Mouse (Mus musculus): ENCODE results near the gene Surf2.
A peak's percentile ranks its signal among the peaks of the same experiment; 100 is the strongest.

Gene Surf2

GRCm38 (mm10) chr2:26910994-26911765, 5.0 kb upstream of the Surf2 start:
- Histone ChIP-seq H3K36me3 (ENCODE audit: insufficient read depth, low read length) (peaks cover 72% of the 10 kb centered on the region), H3K4me1 (replicated peaks; ENCODE audit: low read depth, low read length) (peaks cover 58% of the 10 kb centered on the region), H3K27me3 (ENCODE audit: insufficient read depth, low read length) (no peaks in the 10 kb centered on the region), H3K4me3 (replicated peaks; ENCODE audit: low read length) (peak overlapping the region; percentile 99), H3K9me3 (ENCODE audit: low read length) (peaks cover 41% of the 10 kb centered on the region)
- TF ChIP-seq POU5F1 (IDR thresholded peaks at IDR 0.05; ENCODE audit: borderline replicate concordance, low read length): no peak
- no peak for TF ChIP-seq NANOG (IDR thresholded peaks at IDR 0.05; ENCODE audit: borderline replicate concordance, low read length)
- TF ChIP-seq CTCF (conservative IDR thresholded peaks at IDR 0.05; ENCODE audit: low read length): no peak

GRCm38 (mm10) chr2:26912253-26912770, 3.9 kb upstream of the Surf2 start:
- Histone ChIP-seq H3K36me3 (ENCODE audit: insufficient read depth, low read length) (peaks cover 67% of the 10 kb centered on the region), H3K27me3 (ENCODE audit: insufficient read depth, low read length) (no peaks in the 10 kb centered on the region), H3K4me3 (replicated peaks; ENCODE audit: low read length) (peak overlapping the region; percentile 99), H3K4me1 (replicated peaks; ENCODE audit: low read depth, low read length) (peaks cover 63% of the 10 kb centered on the region), H3K9me3 (ENCODE audit: low read length) (peaks cover 41% of the 10 kb centered on the region)
- TF ChIP-seq NANOG (IDR thresholded peaks at IDR 0.05; ENCODE audit: borderline replicate concordance, low read length) (no peak), POU5F1 (IDR thresholded peaks at IDR 0.05; ENCODE audit: borderline replicate concordance, low read length) (no peak), CTCF (conservative IDR thresholded peaks at IDR 0.05; ENCODE audit: low read length) (no peak)

GRCm38 (mm10) chr2:26913416-26914147, 2.6 kb upstream of the Surf2 start:
- H3K27me3 ChIP-seq (ENCODE audit: insufficient read depth, low read length): no peaks in the 10 kb centered on the region

GRCm38 (mm10) chr2:26914148-26914941, 1.8 kb upstream of the Surf2 start:
- Histone ChIP-seq H3K4me3 (replicated peaks; ENCODE audit: low read length) (peak overlapping the region; percentile 99), H3K36me3 (ENCODE audit: insufficient read depth, low read length) (peaks cover 69% of the 10 kb centered on the region), H3K27me3 (ENCODE audit: insufficient read depth, low read length) (no peaks in the 10 kb centered on the region), H3K4me1 (replicated peaks; ENCODE audit: low read depth, low read length) (peaks cover 62% of the 10 kb centered on the region), H3K9me3 (ENCODE audit: low read length) (peaks cover 41% of the 10 kb centered on the region)
- TF ChIP-seq CTCF (conservative IDR thresholded peaks at IDR 0.05; ENCODE audit: low read length) (no peak), NANOG (IDR thresholded peaks at IDR 0.05; ENCODE audit: borderline replicate concordance, low read length) (no peak), POU5F1 (IDR thresholded peaks at IDR 0.05; ENCODE audit: borderline replicate concordance, low read length) (no peak)

More at GRCm38 (mm10) chr2:26913416-26914147, 2.6 kb upstream of the Surf2 start:
- H3K4me3 ChIP-seq (replicated peaks; ENCODE audit: low read length): peak overlapping the region; percentile 99
- H3K36me3 ChIP-seq (ENCODE audit: insufficient read depth, low read length): peaks cover 67% of the 10 kb centered on the region
- peaks cover 63% of the 10 kb centered on the region for H3K4me1 ChIP-seq (replicated peaks; ENCODE audit: low read depth, low read length)
- H3K9me3 ChIP-seq (ENCODE audit: low read length): peaks cover 41% of the 10 kb centered on the region
- TF ChIP-seq POU5F1 (IDR thresholded peaks at IDR 0.05; ENCODE audit: borderline replicate concordance, low read length) (no peak), NANOG (IDR thresholded peaks at IDR 0.05; ENCODE audit: borderline replicate concordance, low read length) (no peak), CTCF (conservative IDR thresholded peaks at IDR 0.05; ENCODE audit: low read length) (no peak)

GRCm38 (mm10) chr2:26916738-26917137, 571 bp downstream of the Surf2 start:
- TF ChIP-seq CTCF (conservative IDR thresholded peaks at IDR 0.05; ENCODE audit: low read length): no peak
- TF ChIP-seq POU5F1 (IDR thresholded peaks at IDR 0.05; ENCODE audit: borderline replicate concordance, low read length): no peak
- no peak for TF ChIP-seq NANOG (IDR thresholded peaks at IDR 0.05; ENCODE audit: borderline replicate concordance, low read length)
- H3K36me3 ChIP-seq (ENCODE audit: insufficient read depth, low read length): peaks cover 83% of the 10 kb centered on the region
- peaks cover 68% of the 10 kb centered on the region for H3K4me1 ChIP-seq (replicated peaks; ENCODE audit: low read depth, low read length)
- H3K9me3 ChIP-seq (ENCODE audit: low read length): peaks cover 35% of the 10 kb centered on the region
- H3K27me3 ChIP-seq (ENCODE audit: insufficient read depth, low read length): no peaks in the 10 kb centered on the region
- peak overlapping the region; percentile 92 for H3K4me3 ChIP-seq (replicated peaks; ENCODE audit: low read length)

- peaks cover 83% of the 10 kb centered on the region for H3K36me3 ChIP-seq (ENCODE audit: insufficient read depth, low read length)
- H3K4me3 ChIP-seq (replicated peaks; ENCODE audit: low read length): no peak overlapping the region
- TF ChIP-seq NANOG (IDR thresholded peaks at IDR 0.05; ENCODE audit: borderline replicate concordance, low read length) (no peak), CTCF (conservative IDR thresholded peaks at IDR 0.05; ENCODE audit: low read length) (no peak), POU5F1 (IDR thresholded peaks at IDR 0.05; ENCODE audit: borderline replicate concordance, low read length) (no peak)
- H3K4me1 ChIP-seq (replicated peaks; ENCODE audit: low read depth, low read length): peaks cover 55% of the 10 kb centered on the region
- peaks cover 9% of the 10 kb centered on the region; the same call in 1 of the 2 replicates for H3K9me3 ChIP-seq (ENCODE audit: low read length)
- no peaks in the 10 kb centered on the region for H3K27me3 ChIP-seq (ENCODE audit: insufficient read depth, low read length)
Observed at GRCm38 (mm10) chr2:26919684-26920083, 3.5 kb downstream of the Surf2 start.

- no peak for TF ChIP-seq POU5F1 (IDR thresholded peaks at IDR 0.05; ENCODE audit: borderline replicate concordance, low read length)
- TF ChIP-seq CTCF (conservative IDR thresholded peaks at IDR 0.05; ENCODE audit: low read length): no peak
- no peak for TF ChIP-seq NANOG (IDR thresholded peaks at IDR 0.05; ENCODE audit: borderline replicate concordance, low read length)
- peaks cover 87% of the 10 kb centered on the region for H3K36me3 ChIP-seq (ENCODE audit: insufficient read depth, low read length)
- H3K9me3 ChIP-seq (ENCODE audit: low read length): peaks cover 2% of the 10 kb centered on the region; the same call in 1 of the 2 replicates
- H3K4me3 ChIP-seq (replicated peaks; ENCODE audit: low read length): no peak overlapping the region
- no peaks in the 10 kb centered on the region for H3K27me3 ChIP-seq (ENCODE audit: insufficient read depth, low read length)
- peaks cover 49% of the 10 kb centered on the region for H3K4me1 ChIP-seq (replicated peaks; ENCODE audit: low read depth, low read length)
Observed at GRCm38 (mm10) chr2:26920190-26920855, 4.2 kb downstream of the Surf2 start.

All from E14TG2a.4 (cell line).